Mouse (Mus musculus) spleen, postnatal 14 days (tissue): Measurements from ENCODE around the gene Slc34a2.

Experiments
- DNase-seq, 2 experiments: peaks; one replicate each; pipeline ENCODE4 v3.0.0; 2021 to 2022; ENCODE audit warnings: low spot score in 2 of 2

Slc34a2 gene

DNA sequence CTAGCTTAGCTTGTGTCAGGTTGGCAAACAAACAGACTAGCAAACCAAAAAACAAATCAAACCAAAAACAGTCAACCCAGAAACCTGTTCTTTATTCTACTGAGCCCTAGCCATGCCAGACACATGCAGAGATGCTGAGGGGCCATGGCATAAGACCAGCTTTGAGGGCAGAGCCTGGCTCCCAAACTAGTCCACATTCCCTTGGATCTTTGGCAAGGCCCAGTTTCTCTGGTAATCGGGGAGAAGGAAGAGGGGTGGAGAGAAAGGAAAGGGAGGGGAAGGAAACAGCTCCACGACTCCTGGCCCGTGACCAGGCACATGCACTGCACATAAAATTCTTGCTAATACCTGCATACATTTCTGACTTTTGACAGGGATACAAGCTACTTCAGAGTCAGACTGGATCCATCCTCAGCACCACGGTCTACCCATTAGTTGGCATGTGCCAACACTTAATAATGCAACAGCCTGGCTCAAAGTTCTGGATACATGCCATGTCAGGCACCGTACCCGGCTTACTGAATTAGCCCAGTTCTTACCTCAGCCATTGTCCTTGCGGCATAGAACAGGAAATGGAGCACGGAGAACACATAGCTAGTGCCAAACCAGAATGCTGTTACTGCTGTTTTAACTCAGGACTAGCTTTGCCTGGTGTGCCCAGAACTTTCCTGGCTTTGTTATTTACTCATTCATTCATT is 12.5 kb upstream of the Slc34a2 start:
- no peak for DNase-seq

- no peak for DNase-seq
These were observed 6.5 kb upstream of the Slc34a2 start for GRCm38 (mm10) chr5:53031346-53031745.

DNA sequence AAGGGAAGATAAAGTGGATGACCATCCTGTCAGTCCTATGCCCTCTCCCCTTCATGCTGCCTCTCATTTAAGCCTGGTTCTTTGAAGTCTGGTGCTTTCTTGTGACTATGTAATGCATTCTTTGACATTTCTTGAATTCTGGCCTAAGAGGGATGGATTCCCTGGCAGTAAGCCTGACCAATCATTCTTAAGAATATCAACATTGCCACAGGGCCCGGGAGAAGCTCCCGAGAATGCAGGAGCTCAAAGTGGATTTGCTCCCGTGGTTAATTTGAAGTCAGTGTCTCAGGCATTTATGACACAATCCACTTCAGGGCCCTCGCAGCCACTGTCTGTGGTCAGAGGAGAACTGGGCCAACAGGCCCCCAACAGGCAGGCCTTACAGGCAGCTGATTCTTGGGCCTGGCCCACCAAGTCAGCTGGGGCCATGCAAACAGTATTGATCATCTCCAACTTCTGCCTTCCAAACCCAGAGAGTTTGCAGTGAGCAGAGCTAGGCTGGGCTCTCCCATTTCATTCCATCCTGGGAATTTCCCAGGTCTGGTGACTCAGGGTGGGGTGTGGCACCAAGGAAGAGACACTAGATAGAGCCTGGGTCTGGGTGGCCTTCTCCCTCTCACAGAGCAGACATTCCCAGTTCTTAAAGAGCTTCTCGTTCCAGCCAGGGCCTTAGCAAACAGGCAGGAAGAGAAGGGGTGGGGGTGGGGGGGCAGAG is 4.3 kb downstream of the Slc34a2 start:
- no peak for DNase-seq

DNA sequence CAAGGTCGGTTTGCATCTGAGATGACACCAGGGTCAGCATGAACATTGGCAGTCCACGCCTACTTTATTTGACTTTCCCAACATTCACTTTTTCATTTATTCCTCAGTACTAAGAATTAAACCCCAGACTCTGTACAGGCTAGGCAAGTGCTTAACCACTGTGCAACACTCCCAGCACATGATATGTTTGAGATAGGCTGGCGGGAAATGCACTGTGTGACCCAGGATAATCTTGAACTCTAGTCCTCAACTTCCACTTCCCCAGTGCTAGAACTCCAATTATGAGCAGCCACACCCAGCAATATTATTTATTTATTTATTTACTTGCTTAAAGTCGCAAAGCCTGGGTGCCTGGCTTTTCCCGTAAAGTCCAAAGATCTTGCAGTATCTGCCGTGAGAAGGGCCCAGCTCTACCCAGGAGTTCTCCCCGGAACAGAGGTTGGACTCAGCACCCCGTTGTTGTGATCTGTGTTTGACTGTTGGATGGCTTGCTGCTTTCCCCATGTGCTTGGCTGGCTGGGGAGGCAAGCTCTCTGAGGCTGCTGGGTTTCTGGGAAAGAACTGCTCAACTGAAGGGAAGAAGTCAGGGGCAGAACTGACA is 5.0 kb downstream of the Slc34a2 start:
- DNase-seq, result no peak

DNA sequence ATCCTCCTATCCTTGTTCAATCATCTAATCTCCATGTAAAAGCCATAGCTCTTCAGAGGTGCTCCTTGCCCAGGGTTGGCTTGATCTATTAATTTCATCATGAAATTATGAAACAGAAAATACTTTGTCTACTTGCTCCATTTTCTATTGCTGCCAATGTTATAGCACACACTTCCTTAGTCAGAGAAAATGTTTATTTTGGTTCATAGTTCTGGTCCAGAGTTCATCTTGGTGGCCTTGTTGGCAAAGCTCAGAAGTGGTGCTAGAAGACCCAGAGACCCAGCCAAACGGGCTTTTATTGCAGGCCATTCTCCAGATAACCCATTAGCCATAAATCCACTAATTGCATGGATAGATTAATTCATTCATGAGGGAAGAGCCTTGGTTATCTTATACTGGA is 5.8 kb downstream of the Slc34a2 start:
- no peak for DNase-seq

GRCm38 (mm10) chr5:53047951-53048350 is 10.1 kb downstream of the Slc34a2 start:
- DNase-seq, result no peak

DNA sequence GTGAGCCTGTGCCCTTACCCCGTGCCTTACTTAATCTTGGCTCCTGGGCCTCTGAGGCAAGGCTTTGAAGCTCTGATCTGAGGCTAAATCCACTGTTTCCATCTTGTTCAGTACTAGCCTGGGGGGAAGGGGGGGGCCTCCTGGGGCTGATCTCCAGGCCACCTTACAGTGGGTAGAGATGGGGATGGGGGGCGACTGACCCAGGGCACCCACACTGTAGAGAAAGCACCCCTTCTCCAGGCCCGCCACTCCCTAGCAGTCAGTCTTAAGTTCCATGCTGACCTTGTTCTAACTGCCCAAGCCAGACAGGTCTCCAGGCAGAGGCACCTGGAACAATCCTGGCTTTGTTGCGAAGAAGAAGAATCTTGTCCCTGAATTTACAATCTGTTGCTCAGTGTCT is 10.7 kb downstream of the Slc34a2 start:
- no peak for DNase-seq

DNA sequence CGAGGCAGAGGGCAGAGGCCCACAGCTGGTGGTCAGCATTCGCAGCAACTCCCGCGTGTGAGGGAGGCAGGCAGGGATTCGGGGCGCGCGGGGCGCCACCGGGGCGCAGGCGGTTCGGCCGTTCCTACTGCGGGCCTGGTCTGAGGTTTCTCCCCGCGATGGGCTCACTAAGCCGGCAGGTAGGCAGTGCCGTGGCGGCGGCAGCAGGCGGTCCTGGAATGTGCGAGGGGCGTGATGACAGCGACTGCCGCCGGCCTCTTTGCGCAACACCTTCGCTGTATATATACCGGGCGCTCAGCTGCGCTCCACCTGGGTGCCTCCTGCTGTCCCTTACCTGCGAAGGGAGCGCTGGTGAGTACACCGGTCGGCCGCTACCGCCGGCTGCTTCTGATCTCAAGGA is 11.2 kb downstream of the Slc34a2 start:
- DNase-seq, result no peak

DNA sequence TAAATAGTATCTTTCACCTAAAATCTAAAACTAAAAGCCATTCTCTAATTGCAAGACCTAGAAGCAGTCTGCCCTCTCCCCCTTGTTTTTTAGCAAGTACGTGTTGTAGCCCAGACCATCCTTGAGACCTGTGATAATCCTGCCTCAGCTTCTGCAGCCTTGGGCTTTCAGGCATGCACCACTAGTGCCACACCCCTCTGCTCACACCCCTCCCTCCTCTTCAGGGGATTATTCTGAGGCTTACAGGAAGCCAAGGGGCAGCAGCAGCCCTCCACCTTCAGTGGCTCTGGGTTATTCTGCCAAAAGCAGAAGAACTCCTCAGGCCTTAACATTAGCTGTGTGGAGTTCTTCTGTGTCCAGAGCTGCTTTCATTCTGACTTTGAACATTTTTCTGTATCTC is 13.1 kb downstream of the Slc34a2 start:
- no peak for DNase-seq

- DNase-seq, result no peak
These were observed 15.4 kb downstream of the Slc34a2 start for GRCm38 (mm10) chr5:53053246-53053645.

DNA sequence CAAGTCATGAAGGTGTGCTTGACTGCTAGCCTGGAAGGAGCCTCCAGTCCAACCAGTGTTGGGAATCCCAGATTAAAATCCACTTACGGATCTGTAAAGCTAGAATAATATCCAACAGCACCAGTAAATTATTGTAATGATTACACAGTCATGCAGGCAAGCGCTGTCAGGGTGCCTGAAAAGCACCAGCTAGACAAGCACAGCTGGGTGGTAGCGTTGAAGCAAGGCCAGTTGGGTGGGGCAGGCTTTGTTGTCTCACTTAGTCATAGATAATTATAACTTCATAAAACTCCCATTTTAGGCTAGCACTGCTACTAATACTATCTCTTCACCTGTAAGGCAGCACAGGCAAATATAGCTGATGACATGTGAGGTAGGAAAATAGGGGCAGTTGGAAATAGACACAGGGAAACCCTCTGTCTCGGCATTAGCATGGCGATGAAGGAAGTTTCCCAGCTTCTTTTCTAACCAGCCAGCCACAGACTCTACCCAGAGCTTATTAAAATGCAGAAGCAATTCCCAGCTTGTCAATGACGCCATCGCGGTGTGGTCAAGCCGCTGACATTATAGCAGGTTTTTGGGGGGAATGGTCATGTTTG is 23.8 kb downstream of the Slc34a2 start:
- no peak for DNase-seq

- DNase-seq, result no peak
These were observed 36.7 kb downstream of the Slc34a2 start for GRCm38 (mm10) chr5:53074553-53074952.

GRCm38 (mm10) chr5:53078453-53078852 is 40.6 kb downstream of the Slc34a2 start:
- DNase-seq, result no peak

GRCm38 (mm10) chr5:53087452-53087851 is 49.6 kb downstream of the Slc34a2 start:
- DNase-seq, result no peak

GRCm38 (mm10) chr5:53091331-53091730 is 53.5 kb downstream of the Slc34a2 start:
- no peak for DNase-seq

- no peak for DNase-seq
These were observed 64.1 kb downstream of the Slc34a2 start for GRCm38 (mm10) chr5:53101848-53102473.

DNA sequence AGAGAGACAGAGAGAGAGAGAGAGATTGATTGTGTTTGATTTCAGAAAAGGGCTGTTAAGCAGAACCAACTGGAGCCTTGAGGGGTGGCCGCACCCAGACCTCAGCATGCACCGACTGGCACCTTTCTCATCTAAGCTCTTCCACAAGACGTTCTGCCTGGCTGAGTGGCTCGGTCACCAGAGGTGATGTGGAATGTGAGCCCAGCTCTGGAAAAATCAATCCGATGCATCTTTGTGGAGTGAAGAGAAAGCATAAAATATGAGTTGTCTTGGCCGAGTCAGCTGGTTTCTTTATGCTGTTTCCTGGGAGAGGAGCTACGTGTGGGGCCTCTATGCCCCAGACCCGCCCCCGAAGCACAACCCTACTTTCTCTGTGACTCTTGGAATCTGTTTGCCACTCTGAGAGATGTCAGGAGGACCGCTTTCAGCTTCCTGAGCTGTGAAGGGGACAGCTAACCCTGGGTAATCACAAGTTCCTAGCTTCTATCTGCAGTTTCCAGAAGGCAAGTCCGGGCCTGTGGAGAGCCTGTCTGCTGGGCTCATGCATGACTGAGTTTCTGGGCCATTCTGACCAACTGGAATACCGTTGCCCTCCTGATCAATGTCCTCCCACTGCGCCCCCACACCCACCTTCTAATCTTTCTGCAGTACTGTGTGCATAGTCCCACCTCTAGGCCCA is 66.4 kb downstream of the Slc34a2 start:
- no peak for DNase-seq

DNA sequence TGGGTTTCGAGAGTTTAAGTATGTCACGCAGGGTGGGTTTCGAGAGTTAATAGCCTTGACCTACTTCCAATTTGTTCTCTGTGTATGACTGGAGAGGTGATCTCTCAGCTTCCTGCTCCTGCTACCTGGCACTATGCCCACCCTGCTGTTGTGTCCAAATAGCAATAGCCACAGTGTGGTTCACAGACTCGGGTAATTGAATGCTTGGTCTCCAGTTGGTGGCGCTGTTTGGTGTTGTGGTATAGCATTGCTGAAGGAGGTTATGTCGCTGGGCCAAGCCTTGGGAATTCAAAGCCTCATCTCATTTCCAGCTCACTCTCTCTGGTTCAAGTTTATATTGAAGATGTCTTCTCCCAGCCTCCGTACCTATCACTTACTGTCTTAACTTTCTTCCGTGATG is 67.8 kb downstream of the Slc34a2 start:
- DNase-seq, result no peak

DNA sequence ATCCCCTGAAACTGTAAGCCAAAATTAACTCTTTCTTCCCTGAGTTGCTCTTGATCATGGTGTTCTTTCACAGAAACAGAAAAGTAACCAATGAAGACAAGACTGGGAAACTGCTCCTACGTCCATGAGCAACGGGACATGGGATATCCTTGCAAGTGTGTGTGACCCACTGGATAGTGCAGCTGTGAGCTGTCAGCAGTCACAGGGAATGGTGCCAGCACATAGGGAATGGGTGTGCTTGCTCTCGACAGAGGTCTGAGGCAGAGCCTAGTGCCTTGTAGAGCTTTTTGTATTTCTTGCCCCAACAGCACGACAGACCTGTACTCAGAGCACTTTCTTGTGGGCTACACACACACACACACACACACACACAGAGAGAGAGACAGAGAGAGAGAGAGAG is 68.2 kb downstream of the Slc34a2 start:
- DNase-seq, result no peak

DNA sequence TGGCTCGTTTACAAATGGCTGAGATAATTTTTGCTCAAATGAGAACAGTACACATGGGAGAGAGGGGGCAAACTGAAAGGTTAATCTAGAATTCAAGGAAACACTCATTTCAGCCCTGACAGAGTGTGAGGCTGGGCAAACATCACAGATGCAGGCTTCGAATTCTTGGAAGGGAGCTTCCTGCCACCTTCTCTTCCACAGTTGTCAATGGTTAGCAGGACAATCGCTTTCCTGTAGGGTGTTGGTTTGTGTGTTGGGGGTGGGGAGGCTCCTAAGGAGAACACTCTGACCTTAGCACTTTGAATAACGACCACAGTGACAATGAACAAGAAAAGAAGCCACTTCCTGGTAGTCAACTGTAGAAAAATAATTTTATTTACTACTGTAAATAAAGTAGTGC is 68.8 kb downstream of the Slc34a2 start:
- DNase-seq, result no peak

- DNase-seq, result no peak
These were observed 70.1 kb downstream of the Slc34a2 start for GRCm38 (mm10) chr5:53108026-53108425.

DNA sequence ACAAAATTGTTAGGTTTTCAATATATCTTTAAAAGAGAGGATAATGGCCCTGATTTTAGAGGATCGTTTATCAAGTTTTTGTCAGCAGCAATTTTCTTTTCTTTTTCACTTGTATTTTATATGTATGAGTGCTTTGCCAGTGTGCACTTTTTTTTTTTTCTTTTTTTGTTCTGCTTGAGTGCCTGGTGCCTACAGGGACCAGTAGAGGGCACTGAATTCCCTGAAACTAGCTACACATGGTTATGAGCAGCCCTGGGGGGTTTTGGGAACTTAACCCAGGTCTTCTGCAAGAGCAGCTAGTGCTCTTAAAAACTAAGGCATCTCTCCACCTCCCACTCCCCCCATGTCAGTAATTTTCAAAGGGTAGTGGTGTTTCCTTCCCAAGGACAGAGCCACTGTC is 70.8 kb downstream of the Slc34a2 start:
- DNase-seq, result no peak
